Mouse (Mus musculus) embryonic fibroblast, embryonic 13.5 days (primary cell): ENCODE results near the gene Hoxa11.

Experiments
- CTCF ChIP-seq: IDR thresholded peaks from 2 replicates; pipeline ENCODE4 v1.5.1; 2011; ENCODE audit warnings: mild to moderate bottlenecking, control low read depth, low read length, moderate library complexity, borderline replicate concordance; ENCODE audit not compliant: insufficient read depth
- POLR2A ChIP-seq: IDR thresholded peaks from 2 replicates; pipeline ENCODE4 v1.6.1; 2011; ENCODE audit warnings: low read depth, mild to moderate bottlenecking, control low read depth, low read length, moderate library complexity

DNA sequence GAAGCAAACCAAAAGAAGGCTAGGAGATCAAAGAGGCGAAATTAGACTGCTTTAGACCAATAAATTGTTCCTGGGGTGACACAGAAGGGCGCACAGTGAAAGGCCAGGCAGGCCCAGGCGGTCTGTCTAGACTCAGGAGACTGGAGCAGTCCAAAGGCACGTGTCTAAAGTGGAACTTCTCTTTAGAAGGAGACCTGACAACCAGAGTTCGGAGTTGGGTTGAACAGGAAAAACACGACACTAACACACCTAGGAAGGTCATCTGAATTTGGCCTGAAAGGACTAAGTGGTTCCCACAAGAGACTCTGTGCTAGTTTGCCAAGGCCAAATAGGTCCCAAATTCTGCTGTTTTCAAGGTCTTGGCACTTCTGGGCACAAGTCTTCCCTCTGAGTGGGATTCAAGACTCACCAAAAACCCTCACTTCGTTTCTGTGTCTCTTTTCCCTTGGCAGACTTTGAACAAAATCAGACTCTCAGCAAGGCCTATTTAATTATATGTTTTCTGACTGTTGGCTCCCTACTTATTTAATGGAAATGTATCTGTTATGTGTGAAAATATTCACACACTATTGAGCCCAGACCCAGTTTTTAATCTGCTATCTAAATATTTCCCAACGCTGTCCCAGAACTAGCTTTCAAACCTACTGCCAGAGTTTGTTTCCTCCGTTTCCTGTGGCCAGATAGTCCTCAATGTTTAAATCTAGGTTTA is 26.2 kb downstream of the Hoxa11 start:
- no peak for TF ChIP-seq POLR2A
- no peak for TF ChIP-seq CTCF
